Mouse (Mus musculus) gastrocnemius, postnatal 14 days (tissue): ENCODE data around the gene Shroom3. TPM values are rescaled to one million over a fixed set of nuclear protein-coding genes. Genes with fewer than 3 reads are reported as not detected.

Source experiments
- DNase-seq: peaks from one replicate; pipeline ENCODE4 v3.0.0; 2021; ENCODE audit warnings: mixed read lengths
- intact Hi-C: fragments of 180-260 bp; cut with DNase I; formaldehyde crosslinking; loops from one replicate; pipeline ENCODE4 v1.15.1; 2025; ENCODE audit warnings: low total_unique reads
- total RNA-seq, 2 experiments: library from RNA; stranded (reverse); gene quantifications; 2 replicates each; pipeline ENCODE4 v1.2.3; 2021

Shroom3 gene
- total RNA-seq, 2 experiments from 2014 or later: 1.2 to 1.7 TPM

DNA sequence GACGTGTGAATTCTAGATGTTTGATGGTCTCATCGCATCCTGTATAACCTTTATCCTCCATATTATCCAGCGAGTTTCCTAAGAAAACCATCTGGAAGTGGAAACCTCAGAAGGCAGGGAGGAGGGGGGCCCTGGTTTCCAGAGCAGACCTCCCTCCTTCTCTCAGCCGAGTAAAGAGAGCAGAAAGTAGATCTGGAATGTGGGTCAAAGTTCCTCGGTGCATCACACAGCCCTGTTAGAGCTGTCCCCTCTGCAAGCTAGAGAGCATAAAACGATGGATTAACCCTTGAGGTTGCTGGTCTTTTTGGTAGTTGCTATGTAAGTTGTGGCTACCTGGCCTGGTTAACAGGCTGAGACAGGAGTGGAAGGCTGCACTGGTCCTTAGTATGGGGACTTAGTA is 46.0 kb downstream of the Shroom3 start:
- no peak for DNase-seq
- intact Hi-C loops: loop anchor here (5.0 to 10.0 kb wide), 2 partner anchors 143 to 264 kb away; no protein-coding TSS in a partner anchor

DNA sequence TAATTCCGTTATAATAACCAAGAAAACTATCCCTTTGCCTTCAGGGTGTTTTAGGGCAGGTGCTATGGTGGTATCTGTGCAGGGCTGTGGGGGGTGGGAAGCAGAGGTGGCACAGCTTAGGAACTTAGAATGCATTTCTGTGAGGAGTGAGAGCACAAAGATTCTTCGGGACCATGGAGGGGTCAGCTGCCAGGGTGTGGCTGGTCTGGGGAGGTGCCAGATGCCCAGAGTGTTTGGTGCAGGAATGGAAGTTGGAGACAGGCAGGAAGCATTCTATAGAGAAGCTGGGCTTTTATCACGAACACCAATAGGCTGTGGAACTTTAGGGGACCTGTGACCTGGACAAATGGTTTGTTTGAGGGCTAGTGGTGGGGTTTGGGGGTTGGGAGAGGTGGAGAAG is 58.6 kb downstream of the Shroom3 start:
- intact Hi-C loops: no loop called here
- no peak for DNase-seq

DNA sequence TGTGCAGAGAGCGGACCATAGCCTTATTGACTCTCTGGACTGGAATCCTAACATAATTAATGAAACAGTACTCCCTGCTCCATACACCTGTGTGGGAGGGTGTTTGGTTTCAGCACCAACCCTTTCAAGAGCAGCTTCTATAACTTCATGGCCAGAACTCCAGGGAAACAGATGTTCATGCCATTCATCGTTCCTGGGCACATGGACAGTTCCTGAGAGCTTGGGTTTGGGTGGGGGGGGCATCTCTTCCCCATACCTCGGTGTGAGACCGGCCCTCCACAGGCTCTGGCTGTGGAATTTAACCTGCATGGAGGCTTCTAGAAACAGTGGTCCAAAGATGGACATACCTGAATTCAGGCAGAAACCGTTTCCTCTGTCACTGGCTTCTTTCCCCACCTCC is 59.5 kb downstream of the Shroom3 start:
- no peak for DNase-seq
- intact Hi-C loops: no loop called here

DNA sequence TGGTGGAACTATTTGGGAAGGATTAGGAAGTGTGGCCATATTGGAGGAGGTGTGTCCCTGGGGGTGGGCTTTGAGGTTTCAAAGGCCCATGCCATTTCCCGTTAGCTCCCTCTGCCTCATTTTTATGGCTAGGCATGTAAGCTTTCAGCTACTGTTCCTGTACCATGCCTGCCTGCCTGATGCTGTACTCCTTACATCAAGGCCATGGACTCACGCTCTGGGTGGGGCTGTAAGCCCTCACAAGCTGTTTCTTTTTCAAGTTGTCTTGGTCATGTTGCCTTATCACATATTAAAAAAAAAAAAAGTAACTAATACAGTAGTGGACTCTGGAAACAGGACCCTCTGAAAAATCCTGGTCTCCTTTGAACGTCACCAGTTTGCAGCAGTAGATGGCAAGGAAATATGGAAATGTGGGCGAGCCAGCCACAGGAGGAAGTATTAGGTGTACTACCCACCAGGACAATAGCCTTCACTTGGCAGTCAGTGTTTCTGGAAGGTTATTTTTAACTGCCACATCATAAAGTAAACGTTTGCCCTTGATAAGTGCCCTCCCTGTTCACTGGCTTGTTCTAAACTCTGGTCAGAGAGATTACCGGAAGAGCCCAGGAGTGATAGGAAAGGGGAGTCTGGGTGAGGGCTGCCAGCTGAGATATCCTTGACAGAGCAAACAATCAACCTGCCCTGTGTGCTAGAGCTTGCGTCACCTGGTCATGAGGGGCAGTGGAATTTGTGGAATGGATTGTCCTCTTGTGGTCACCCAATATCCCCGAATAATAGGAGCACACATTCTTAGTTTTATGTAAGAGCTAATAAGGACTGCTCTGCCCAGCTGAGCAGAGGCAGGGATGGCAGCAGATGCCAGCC is 62.4 kb downstream of the Shroom3 start:
- no peak for DNase-seq
- intact Hi-C loops: no loop called here

DNA sequence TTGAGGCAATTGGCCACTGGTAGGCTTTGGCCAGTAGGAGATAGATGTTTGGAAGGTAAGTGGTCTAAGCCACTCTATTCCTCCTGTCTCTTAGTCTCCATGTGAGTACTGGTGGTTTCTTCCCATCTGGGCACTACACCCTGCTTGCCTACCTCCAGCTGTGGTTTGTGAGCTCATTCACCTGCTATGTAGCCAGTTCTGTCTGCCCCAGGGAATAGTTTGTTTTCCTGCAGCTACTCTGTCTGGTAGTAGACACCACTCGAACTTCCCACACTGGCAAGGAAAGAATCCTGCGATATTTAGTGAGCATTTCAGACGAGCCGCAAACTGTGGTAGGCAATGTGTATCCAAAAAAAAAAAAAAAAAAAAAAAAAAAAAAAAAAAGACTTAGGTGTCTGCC is 68.3 kb downstream of the Shroom3 start:
- DNase-seq: no peak
- intact Hi-C loops: no loop called here

DNA sequence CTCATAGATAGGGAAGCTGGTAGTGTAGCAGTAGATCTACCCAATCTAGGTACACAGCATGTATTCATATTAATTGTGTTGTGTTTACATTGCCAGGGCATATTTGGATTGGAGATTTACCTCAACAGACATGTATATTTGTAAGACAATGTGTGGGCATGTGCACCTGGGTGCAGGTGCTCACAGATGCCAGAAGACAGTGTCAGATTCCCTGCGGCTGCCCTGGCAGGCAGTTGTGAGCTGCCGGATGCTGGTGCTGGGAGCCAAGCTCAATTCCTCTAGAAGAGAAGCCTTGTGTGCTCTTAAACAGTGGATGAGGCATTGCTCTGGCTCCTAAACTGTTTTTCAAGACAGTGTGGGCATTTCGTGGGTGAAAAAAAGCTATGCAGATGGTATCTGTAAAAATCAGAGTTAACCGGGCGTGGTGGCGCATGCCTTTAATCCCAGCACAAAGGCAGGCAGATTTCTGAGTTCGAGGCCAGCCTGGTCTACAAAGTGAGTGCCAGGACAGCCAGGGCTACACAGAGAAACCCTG is 72.1 kb downstream of the Shroom3 start:
- no peak for DNase-seq
- intact Hi-C loops: no loop called here

DNA sequence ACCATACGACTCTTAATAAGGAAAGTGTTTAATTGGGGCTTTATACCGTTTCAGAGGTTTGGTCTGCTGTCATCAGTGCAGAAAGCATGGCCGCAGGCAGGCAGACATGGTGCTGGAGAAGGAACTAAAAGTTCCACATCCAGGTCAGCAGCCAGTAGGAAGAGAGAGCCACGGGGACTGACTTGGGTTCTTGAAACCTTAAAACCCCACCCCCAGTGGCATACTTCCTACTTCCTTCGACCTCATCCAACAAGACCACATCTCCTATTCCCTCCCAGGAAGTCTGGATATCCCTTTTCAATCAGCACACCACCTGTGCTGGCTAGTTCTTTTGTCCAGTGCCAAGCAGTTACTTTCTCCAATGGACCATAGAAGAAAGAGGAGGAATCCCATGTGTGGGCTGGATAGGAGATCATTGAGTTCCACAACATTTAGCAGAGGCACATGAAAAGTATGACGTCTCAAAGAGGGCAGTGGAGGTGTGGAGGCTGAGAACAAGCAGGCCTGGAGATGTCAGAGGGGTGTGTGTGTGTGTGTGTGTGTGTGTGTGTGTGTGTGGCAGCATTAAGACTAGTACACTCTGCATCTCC is 76.0 kb downstream of the Shroom3 start:
- no peak for DNase-seq
- intact Hi-C loops: no loop called here

DNA sequence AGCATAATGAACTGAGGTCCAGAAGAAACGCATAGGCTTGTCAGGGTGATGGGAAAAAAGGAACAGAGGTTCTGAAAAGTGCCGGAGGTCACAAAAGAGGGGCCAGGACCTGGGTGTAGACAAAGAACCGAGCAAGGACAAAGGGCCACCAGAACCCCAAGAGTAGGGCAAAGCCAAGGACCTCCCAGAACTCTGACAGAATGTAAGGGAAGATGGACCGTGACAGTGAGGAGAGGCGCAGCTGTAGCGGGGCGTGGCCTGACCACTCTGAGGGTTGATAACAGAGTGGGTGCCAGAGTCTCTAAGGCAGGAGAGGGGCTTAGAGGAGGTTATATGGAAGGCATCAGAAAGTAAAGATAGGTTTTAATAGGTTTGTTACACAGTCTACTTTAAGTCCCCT is 77.3 kb downstream of the Shroom3 start:
- DNase-seq: no peak
- intact Hi-C loops: no loop called here

DNA sequence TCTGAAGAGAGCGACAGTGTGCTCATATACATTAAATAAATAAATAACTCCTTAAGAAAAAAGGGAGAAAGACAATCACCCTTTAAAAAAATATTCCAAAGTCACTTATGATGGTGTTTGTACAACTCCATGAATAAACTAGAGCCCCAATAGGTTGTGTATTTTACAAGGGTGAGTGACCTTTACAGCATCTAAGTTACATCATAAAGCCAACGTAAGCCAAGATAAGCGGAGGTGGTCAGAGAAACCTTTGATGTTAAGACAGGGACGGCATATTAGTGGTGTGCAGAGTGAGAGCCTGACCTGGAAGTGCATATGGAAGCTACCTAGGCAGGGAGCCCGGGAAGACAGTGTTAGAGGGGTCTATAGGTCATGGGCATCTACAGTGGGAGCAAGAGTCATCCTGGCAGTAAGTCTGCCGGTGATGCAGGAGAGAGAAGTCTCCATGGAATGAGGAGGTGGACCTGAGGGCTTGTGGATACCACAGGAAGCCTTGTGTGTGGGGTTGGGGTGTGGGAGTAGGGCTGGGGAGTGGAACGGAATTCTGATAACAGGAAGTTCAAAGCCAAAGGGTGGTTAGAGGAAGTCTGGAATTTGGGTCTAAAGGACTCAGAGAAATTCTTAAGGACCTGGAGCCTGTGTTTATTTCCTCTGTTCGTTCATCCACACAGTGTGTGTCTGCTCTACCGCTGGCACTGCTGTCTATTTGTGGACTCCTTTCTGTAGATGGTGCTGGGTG is 78.5 kb downstream of the Shroom3 start:
- DNase-seq: no peak
- intact Hi-C loops: no loop called here

DNA sequence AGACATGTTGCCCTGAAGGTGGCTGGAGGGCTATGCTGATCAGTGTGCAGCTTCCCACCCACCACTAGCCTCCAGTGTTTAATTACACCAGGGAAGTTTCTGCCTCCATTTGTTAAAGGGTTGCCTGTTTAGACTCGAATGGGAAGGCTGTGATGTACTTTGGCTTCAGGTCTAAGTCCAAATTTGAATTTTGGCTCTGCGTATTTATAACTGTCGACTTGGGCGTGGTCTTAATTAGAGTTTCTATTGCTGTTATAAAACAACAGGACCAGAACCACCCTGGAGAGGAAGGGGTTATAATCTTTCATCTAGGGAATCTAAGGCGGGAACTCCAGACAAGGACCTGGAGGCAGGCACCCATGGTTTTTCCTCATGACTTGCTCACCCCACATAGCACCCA is 79.2 kb downstream of the Shroom3 start:
- intact Hi-C loops: no loop called here
- no peak for DNase-seq

DNA sequence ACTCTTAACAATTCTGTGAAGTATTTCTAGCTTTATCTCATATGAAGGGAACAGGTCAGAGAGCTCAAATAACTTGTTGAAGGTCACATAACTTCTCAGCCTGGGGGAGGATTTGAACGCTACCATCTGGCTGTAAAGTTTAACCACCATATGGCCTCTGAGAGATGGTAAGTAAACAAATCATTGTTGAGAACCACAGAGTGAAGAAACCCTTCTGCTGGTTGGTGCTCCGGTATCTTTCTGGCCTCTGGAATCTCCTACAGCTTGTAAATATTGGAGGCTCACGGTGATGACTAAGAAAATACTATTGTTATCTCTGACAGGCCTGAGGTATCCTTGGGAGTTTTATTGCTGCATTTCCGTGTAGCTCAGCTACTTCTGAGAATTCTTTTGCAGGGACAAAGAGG is 80.3 kb downstream of the Shroom3 start:
- DNase-seq: no peak
- intact Hi-C loops: no loop called here

DNA sequence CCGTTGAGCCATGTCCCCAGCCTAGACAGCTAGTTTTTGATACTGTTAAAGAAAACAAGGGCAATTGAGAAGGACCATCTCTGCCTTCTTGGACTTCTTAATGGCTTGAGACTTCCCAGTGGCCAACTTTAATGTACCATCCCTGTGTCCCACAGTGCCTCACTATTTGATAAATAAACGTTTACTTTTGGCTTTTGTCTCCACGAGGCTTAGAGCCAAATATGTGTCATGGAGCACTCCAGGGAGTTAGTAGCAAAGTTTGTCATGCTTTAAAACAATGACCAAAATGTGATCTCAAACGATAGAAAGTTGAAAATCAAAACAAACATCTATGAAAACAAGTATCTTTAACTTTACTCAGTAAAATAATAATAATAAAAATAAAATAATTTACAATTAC is 83.1 kb downstream of the Shroom3 start:
- intact Hi-C loops: no loop called here
- no peak for DNase-seq

DNA sequence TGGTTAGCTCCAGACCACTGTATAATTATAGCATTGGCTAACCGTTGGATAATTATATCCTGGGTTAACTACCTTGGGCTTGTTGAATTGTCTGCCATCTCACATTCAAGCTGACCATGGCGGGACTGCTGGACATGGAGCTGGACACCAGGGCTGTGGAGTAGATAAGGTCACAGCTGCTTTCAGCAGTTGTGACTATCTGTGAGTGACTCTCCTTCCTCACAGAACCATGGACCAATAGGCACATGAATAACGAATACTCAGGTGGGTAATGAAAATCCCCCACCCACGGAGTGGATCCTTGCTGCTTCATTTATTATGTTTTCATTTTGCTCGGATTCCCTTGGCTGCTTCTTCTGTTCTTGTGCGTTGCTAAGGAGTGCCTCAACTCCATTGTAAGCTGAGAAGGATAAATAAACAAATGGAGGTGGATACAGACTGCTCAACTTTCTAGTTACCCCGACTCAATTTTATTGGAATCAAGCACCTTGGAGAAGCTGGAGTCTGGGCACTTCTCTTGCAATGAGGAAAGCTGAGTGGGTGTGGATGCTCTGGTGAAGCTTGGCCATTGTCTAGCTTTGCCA is 84.1 kb downstream of the Shroom3 start:
- intact Hi-C loops: no loop called here

DNA sequence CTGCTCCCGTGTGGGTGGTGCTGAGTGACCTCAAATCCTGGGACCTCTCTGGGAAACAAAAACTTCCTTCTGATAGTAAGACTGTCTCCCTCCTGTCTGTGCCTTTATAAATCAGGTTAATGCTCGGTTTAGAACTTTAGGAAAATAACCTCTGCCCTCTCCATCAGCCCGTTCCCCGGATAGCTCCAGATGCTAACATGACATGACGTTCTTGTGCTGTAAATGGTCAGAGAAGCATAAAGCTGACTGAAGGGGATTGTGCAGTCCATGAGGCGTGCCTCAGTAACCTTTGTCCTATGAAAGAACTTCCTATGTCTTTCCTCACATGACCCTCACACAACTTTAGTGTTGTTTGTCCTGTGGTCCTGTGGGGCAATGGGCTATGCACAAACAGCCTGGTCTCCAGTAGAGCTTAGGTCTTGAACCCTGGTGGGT is 84.6 kb downstream of the Shroom3 start:
- intact Hi-C loops: no loop called here
- DNase-seq: no peak

More for the DNA sequence above, 84.1 kb downstream of the Shroom3 start:
- DNase-seq: no peak

DNA sequence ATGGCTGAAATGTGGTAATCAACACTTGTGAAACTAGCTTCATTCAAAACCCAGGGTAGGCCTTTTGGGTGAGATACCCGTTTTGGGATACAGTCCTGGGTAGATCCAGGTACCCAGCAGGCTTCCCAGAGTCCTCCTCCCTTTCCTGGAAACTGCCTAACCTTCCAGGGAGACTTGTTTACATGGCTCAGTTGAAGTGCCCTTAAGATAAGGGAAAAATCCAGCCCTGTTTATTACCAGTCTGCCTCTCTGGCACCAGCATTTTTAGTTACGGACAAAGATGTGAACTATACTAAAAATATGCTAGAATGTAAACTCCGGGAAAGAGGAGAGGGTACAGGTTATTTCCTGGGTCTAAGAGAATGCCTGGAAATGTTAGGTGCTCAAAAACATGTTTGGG is 90.6 kb downstream of the Shroom3 start:
- intact Hi-C loops: no loop called here
- no peak for DNase-seq

DNA sequence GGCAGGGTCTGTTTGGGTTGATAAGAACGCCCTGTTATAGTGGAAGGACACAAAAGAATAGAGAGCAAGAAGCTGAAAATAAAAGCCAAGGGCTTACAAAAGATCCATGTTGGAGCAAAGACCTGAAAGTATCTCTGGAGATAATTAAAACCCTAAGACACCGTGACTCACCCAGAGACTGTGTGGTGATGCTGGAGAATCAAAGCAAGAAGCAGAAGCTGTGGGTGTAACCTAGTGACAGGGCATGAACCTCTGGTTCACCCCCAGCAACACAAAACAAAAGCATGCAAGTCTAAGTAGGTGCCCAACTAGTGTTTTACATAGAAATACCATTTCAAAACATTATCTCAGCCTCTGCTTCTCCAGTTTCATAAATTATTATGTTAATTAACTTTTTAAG is 91.2 kb downstream of the Shroom3 start:
- intact Hi-C loops: no loop called here
- DNase-seq: no peak

DNA sequence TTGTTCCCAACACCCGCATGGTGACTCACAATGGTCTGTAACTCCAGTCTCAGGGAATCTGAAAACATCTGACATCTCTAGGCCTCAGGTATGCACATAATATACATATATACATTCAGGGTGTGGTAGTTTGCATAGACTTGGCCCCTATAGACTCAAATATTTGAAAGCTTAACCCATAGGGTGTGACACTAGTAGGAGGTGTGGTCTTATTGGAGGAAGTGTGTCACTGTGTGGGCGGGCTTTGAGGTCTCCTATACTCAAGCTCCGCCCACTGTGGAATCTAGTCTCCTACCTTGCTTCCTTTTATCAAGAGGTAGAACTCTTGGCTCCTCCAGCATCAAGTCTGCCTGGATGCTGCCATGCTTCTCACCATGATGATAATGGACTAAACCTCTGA is 91.7 kb downstream of the Shroom3 start:
- DNase-seq: no peak
- intact Hi-C loops: no loop called here

DNA sequence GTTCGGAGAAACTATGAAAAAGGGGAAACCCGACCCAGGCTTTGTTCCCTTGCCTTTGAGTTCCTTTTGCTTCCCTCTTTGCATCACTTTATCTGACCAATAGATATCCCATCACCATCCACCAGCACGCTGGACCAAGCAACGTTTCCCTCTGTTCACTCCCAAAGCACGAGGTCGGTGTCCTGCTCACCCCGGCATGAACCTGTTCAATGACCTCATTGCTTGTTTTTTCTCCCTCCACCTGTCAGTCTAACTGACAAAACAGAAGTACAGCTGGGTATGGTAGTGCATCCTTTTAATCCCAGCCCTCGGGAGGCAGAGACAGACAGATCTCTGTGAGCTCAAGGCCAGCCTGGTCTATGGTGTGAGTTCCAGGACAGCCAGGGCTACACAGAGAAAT is 95.2 kb downstream of the Shroom3 start:
- no peak for DNase-seq
- intact Hi-C loops: no loop called here

DNA sequence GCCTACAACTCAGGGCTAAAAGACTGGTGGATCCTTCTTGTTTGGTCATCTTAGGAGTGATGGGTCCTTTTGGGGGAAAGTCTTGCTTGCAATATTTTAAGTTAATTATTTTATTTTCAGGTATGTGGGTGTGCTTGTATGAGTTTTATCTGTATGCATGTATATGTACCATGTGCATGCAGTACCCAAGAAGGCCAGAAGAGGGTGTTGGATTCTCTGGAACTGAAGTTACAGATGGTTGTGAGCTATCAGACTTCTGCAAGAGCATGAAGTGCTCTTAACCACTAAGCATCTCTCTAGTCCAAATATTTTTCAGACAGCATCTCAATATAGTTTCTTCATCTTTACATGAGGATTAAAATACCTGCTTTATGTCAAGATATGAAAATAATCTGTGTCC is 97.8 kb downstream of the Shroom3 start:
- intact Hi-C loops: no loop called here
- DNase-seq: no peak
